Mouse (Mus musculus): ENCODE results near the gene Pacsin3. TPM values are rescaled to one million over a fixed set of nuclear protein-coding genes. Genes with fewer than 3 reads are reported as not detected.
"Not testable (repeated sequence)": the region's sequence is repeated elsewhere in the genome, so short reads cannot be mapped to it uniquely, and the experiment has no call there.

Pacsin3 gene
- polyA plus RNA-seq, 1 experiment from 2014 or later = 28.9 TPM

GRCm38 (mm10) chr2:91237511-91238080 is 18.2 kb upstream of the Pacsin3 start:
- not testable (repeated sequence) for DNase-seq (ENCODE audit: low spot score); H3K4me1 ChIP-seq (replicated peaks; ENCODE audit: control insufficient read depth, insufficient read depth, low read length); H3K27me3 ChIP-seq (ENCODE audit: control insufficient read depth, insufficient read depth, low read length); H3K36me3 ChIP-seq (ENCODE audit: control insufficient read depth, insufficient read depth, low read length); H3K9me3 ChIP-seq (ENCODE audit: control insufficient read depth, low read length)
- 28% methylated on average over 4 of the region's 4 CpGs for WGBS
- ATAC-seq (replicated peaks; ENCODE audit: low FRiP score) = peak; percentile 13; the same call in 1 of the 2 replicates
- H3K4me2 ChIP-seq (ENCODE audit: low read depth, low read length, severe bottlenecking) = peak overlapping the region; percentile 77
- peak overlapping the region; percentile 73; the same call in 1 of the 2 replicates for H3K9ac ChIP-seq (ENCODE audit: low read length)
- H3K4me3 ChIP-seq (ENCODE audit: low read depth, low read length) = peak overlapping the region; percentile 51
- H3K27ac ChIP-seq (ENCODE audit: low read depth, low read length) = peak overlapping the region; percentile 85; the same call in 1 of the 2 replicates

- no peaks in the 10 kb centered on the region for H3K27me3 ChIP-seq (ENCODE audit: control insufficient read depth, insufficient read depth, low read length)
- DNase-seq (ENCODE audit: low spot score) (no peak), ATAC-seq (replicated peaks; ENCODE audit: low FRiP score) (no peak)
- 82% methylated on average over 5 of the region's 5 CpGs for WGBS
- no peaks in the 10 kb centered on the region for H3K9me3 ChIP-seq (ENCODE audit: control insufficient read depth, low read length)
- no peak overlapping the region for H3K9ac ChIP-seq (ENCODE audit: low read length)
- H3K27ac ChIP-seq (ENCODE audit: low read depth, low read length) = no peak overlapping the region
- H3K36me3 ChIP-seq (ENCODE audit: control insufficient read depth, insufficient read depth, low read length) = no peaks in the 10 kb centered on the region
- H3K4me3 ChIP-seq (ENCODE audit: low read depth, low read length) = no peak overlapping the region
- H3K4me2 ChIP-seq (ENCODE audit: low read depth, low read length, severe bottlenecking) = no peak overlapping the region
- 0 out of 2 replicates have a peak, but pooled peaks cover 1% of the 10 kb centered on the region for H3K4me1 ChIP-seq (replicated peaks; ENCODE audit: control insufficient read depth, insufficient read depth, low read length)
Observed at GRCm38 (mm10) chr2:91242547-91242946, 13.2 kb upstream of the Pacsin3 start.

DNA sequence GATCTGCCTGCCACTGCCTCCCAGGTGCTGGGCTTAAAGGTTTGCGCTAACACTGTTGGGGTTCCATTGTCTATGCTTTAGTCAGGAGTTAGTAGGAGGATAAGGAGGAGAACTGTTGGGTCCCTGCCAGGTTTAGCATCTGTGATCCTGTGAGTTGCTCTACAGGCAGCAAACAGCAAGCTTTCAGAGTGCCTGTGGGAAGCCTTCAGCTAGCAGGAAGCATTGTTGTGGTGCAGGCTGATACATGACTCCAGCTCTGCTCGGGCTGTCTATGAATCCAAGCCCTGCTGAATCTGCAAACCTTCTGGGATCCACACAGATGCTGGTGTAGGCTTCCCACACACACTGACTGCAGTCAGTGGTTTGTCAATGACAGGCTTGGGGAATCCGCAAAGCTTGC is 12.3 kb upstream of the Pacsin3 start:
- WGBS = 62% methylated on average over 3 of the region's 3 CpGs
- no peaks in the 10 kb centered on the region for H3K9me3 ChIP-seq (ENCODE audit: control insufficient read depth, low read length)
- H3K4me2 ChIP-seq (ENCODE audit: low read depth, low read length, severe bottlenecking) = no peak overlapping the region
- no peak overlapping the region for H3K9ac ChIP-seq (ENCODE audit: low read length)
- no peaks in the 10 kb centered on the region for H3K36me3 ChIP-seq (ENCODE audit: control insufficient read depth, insufficient read depth, low read length)
- H3K27me3 ChIP-seq (ENCODE audit: control insufficient read depth, insufficient read depth, low read length) = no peaks in the 10 kb centered on the region
- H3K4me3 ChIP-seq (ENCODE audit: low read depth, low read length) = no peak overlapping the region
- no peak overlapping the region for H3K27ac ChIP-seq (ENCODE audit: low read depth, low read length)
- no peak for DNase-seq (ENCODE audit: low spot score)
- ATAC-seq (replicated peaks; ENCODE audit: low FRiP score) = no peak
- no peaks in the 10 kb centered on the region for H3K4me1 ChIP-seq (replicated peaks; ENCODE audit: control insufficient read depth, insufficient read depth, low read length)

DNA sequence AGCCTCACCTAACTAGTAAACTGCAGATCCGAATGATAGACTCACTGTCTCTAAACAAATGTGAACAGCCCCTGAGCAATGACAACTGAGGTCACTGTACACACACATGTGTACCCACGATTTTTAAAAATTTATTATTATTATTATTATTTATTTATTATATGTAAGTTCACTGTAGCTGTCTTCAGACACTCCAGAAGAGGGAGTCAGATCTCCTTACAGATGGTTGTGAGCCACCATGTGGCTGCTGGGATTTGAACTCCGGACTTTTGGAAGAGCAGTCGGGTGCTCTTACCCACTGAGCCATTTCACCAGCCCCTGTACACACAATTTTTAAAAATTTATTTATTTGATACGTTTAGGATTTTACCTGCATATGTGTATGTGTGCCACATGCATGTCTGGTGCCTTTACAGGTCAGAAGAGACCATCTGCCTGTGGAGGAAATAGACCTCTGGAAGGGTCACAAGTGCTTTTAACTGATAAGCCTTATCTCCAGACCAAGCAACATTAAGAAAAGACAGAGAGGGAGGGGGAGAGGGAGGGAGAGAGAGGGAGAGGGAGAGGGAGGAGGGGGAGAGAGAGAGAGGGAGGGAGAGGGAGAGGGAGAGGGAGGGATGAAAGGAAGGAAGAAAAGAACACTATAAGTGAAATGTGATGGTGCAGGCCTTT is 11.1 kb upstream of the Pacsin3 start:
- H3K36me3 ChIP-seq (ENCODE audit: control insufficient read depth, insufficient read depth, low read length) = no peaks in the 10 kb centered on the region
- no peaks in the 10 kb centered on the region for H3K27me3 ChIP-seq (ENCODE audit: control insufficient read depth, insufficient read depth, low read length)
- H3K4me2 ChIP-seq (ENCODE audit: low read depth, low read length, severe bottlenecking) = no peak overlapping the region
- no peak overlapping the region for H3K9ac ChIP-seq (ENCODE audit: low read length)
- ATAC-seq (replicated peaks; ENCODE audit: low FRiP score) = no peak
- WGBS = 86% methylated on average over 5 of the region's 5 CpGs
- no peak for DNase-seq (ENCODE audit: low spot score)
- H3K27ac ChIP-seq (ENCODE audit: low read depth, low read length) = no peak overlapping the region
- no peak overlapping the region for H3K4me3 ChIP-seq (ENCODE audit: low read depth, low read length)
- H3K9me3 ChIP-seq (ENCODE audit: control insufficient read depth, low read length) = no peaks in the 10 kb centered on the region
- no peaks in the 10 kb centered on the region for H3K4me1 ChIP-seq (replicated peaks; ENCODE audit: control insufficient read depth, insufficient read depth, low read length)

DNA sequence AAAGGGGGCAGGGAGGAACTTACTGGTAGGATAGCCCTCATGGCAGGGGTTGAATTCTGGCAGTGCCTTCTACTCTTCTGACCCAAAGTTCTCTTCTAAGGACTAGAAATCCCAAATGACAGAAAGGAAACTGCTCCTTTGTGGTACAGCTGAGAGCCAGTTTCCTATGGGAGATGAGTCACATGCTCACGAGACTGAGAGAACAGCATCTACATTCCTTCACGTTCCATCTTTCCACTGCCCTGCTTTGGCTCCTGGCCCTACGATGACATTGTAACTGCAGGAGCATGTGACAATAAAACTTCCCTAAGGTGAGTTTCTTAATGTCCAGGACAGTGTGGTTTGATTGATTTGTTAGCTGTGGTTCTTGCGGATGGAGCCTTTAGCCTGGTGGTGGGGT is 7.4 kb upstream of the Pacsin3 start:
- Histone ChIP-seq H3K9me3 (ENCODE audit: control insufficient read depth, low read length) (no peaks in the 10 kb centered on the region), H3K9ac (ENCODE audit: low read length) (no peak overlapping the region), H3K36me3 (ENCODE audit: control insufficient read depth, insufficient read depth, low read length) (no peaks in the 10 kb centered on the region), H3K4me2 (ENCODE audit: low read depth, low read length, severe bottlenecking) (no peak overlapping the region), H3K4me1 (replicated peaks; ENCODE audit: control insufficient read depth, insufficient read depth, low read length) (no peaks in the 10 kb centered on the region), H3K4me3 (ENCODE audit: low read depth, low read length) (no peak overlapping the region), H3K27ac (ENCODE audit: low read depth, low read length) (no peak overlapping the region), H3K27me3 (ENCODE audit: control insufficient read depth, insufficient read depth, low read length) (no peaks in the 10 kb centered on the region)
- no peak for ATAC-seq (replicated peaks; ENCODE audit: low FRiP score)
- DNase-seq (ENCODE audit: low spot score) = no peak
- WGBS = 93% methylated on average over 4 of the region's 4 CpGs

- H3K4me1 ChIP-seq (replicated peaks; ENCODE audit: control insufficient read depth, insufficient read depth, low read length) = peaks cover 9% of the 10 kb centered on the region
- H3K9me3 ChIP-seq (ENCODE audit: control insufficient read depth, low read length) = no peaks in the 10 kb centered on the region
- H3K27ac ChIP-seq (ENCODE audit: low read depth, low read length) = no peak overlapping the region
- no peak overlapping the region for H3K4me2 ChIP-seq (ENCODE audit: low read depth, low read length, severe bottlenecking)
- 82% methylated on average over 4 of the region's 4 CpGs for WGBS
- H3K4me3 ChIP-seq (ENCODE audit: low read depth, low read length) = no peak overlapping the region
- no peaks in the 10 kb centered on the region for H3K36me3 ChIP-seq (ENCODE audit: control insufficient read depth, insufficient read depth, low read length)
- ATAC-seq (replicated peaks; ENCODE audit: low FRiP score) (no peak), DNase-seq (ENCODE audit: low spot score) (no peak)
- H3K27me3 ChIP-seq (ENCODE audit: control insufficient read depth, insufficient read depth, low read length) = peaks cover 7% of the 10 kb centered on the region
- H3K9ac ChIP-seq (ENCODE audit: low read length) = no peak overlapping the region
Observed at GRCm38 (mm10) chr2:91252001-91252400, 3.8 kb upstream of the Pacsin3 start.

GRCm38 (mm10) chr2:91252512-91252911 is 3.2 kb upstream of the Pacsin3 start:
- peaks cover 10% of the 10 kb centered on the region for H3K4me1 ChIP-seq (replicated peaks; ENCODE audit: control insufficient read depth, insufficient read depth, low read length)
- peaks cover 7% of the 10 kb centered on the region for H3K27me3 ChIP-seq (ENCODE audit: control insufficient read depth, insufficient read depth, low read length)
- H3K4me3 ChIP-seq (ENCODE audit: low read depth, low read length) = no peak overlapping the region
- DNase-seq (ENCODE audit: low spot score) = no peak
- no peaks in the 10 kb centered on the region for H3K9me3 ChIP-seq (ENCODE audit: control insufficient read depth, low read length)
- H3K9ac ChIP-seq (ENCODE audit: low read length) = no peak overlapping the region
- H3K27ac ChIP-seq (ENCODE audit: low read depth, low read length) = no peak overlapping the region
- WGBS = 63% methylated on average over 4 of the region's 4 CpGs
- H3K4me2 ChIP-seq (ENCODE audit: low read depth, low read length, severe bottlenecking) = no peak overlapping the region
- no peaks in the 10 kb centered on the region for H3K36me3 ChIP-seq (ENCODE audit: control insufficient read depth, insufficient read depth, low read length)
- ATAC-seq (replicated peaks; ENCODE audit: low FRiP score) = no peak

DNA sequence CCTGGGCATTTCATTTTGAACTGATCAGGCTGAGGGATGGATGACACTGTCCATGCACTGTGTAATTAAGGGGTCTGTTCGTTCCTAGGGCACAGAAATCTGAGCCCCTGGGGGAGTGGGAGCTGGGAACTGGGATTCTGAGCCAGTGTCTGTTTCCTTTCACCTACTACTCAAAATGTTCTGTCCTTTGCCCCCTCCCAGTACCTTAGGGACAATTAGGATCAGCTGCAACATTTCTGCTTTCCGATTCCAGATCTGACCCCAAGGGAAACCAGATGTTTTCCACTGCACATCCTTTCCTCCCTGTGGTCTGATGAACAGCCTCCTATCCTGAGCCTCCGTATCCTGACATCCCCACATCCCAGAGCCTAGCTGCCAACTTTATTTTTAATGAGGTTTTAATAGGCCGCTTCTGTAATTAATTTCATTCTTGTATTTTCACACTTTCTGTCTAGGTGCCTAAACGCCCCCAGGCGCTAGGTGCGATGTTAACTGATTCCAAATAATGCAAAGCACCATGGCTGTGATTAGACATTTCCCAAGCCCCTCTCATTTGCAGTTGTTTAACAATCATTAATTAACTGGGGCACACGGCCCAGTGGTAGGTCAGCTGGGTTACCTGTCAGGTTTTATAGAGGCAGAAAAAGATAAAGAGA is 901 bp upstream of the Pacsin3 start:
- H3K27ac ChIP-seq (ENCODE audit: low read depth, low read length) = no peak overlapping the region
- ATAC-seq (replicated peaks; ENCODE audit: low FRiP score) (no peak), DNase-seq (ENCODE audit: low spot score) (no peak)
- H3K9ac ChIP-seq (ENCODE audit: low read length) = no peak overlapping the region
- H3K9me3 ChIP-seq (ENCODE audit: control insufficient read depth, low read length) = no peaks in the 10 kb centered on the region
- H3K4me3 ChIP-seq (ENCODE audit: low read depth, low read length) = no peak overlapping the region
- no peaks in the 10 kb centered on the region for H3K36me3 ChIP-seq (ENCODE audit: control insufficient read depth, insufficient read depth, low read length)
- H3K27me3 ChIP-seq (ENCODE audit: control insufficient read depth, insufficient read depth, low read length) = peaks cover 7% of the 10 kb centered on the region
- H3K4me2 ChIP-seq (ENCODE audit: low read depth, low read length, severe bottlenecking) = no peak overlapping the region
- WGBS = 25% methylated on average over 8 of the region's 8 CpGs
- peaks cover 14% of the 10 kb centered on the region for H3K4me1 ChIP-seq (replicated peaks; ENCODE audit: control insufficient read depth, insufficient read depth, low read length)
